Mouse (Mus musculus): ENCODE results near the gene Tbrg1. TPM values are rescaled to one million over a fixed set of nuclear protein-coding genes. Genes with fewer than 3 reads are reported as not detected.

The Tbrg1 gene
- polyA plus RNA-seq, 1 experiment from 2014 or later: 142 TPM

DNA sequence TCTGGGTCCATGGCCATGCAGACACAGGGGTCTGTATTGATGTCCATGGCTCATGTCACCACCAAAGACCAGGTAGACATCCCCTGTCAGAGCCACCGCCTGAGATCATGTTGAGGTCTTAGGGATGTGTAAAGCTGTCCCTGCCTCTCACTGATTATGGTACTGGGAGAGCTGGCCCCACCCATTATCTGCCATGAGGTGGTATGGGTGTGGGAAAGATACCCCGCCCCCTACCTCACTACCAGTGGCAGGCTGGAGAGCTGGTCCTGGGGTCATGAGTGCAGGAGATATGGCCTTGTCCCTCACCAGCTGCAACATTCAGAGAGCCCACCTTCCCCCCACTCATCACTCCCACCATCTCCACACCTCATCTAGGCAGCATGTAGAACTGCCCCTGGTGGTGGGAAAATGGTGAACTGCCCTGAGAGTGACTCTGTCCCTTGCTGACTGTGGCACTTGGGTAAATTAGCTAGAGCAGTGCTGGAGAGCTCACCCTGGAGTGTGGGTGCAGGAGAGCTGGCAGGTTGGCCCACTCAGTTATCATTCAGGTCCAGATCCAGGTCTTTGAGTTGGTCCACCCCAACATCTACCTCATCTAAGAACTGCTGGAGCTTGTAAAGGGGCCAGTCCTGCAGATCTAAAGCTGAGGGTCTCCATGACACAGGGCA lies 56.4 kb downstream of the Tbrg1 start:
- Histone ChIP-seq H3K27me3 (ENCODE audit: low read depth, poor library complexity, severe bottlenecking) (no peaks in the 10 kb centered on the region), H3K9me3 (replicated peaks) (no peaks in the 10 kb centered on the region), H3K4me3 (no peak overlapping the region), H3K4me1 (no peaks in the 10 kb centered on the region), H3K36me3 (no peaks in the 10 kb centered on the region), H3K27ac (replicated peaks) (no peak overlapping the region)
- 91% methylated on average over 2 of the region's 2 CpGs for WGBS
- no peak for DNase-seq (ENCODE audit: low spot score)

Other genes with a start within 250 kb of the Tbrg1 start
- gene Robo3, start 224.1 kb downstream of the Tbrg1 start, polyA plus RNA-seq (2016; fragmentation: Nextera tagmentation; extraction: Ambion mirVana): 13.1 and 36.6 TPM in 2 replicates
- gene Msantd2, start 168.0 kb downstream of the Tbrg1 start, polyA plus RNA-seq (2016; fragmentation: Nextera tagmentation; extraction: Ambion mirVana): 33.0 and 33.6 TPM in 2 replicates
- 28.6 and 31.5 TPM in 2 replicates for gene Esam, start 129.2 kb downstream of the Tbrg1 start, polyA plus RNA-seq (2016; fragmentation: Nextera tagmentation; extraction: Ambion mirVana)
- 0.39 and 0.66 TPM in 2 replicates for gene Vsig2, start 118.1 kb downstream of the Tbrg1 start, polyA plus RNA-seq (2016; fragmentation: Nextera tagmentation; extraction: Ambion mirVana)
- gene Nrgn, start 104.4 kb downstream of the Tbrg1 start, polyA plus RNA-seq (2016; fragmentation: Nextera tagmentation; extraction: Ambion mirVana): 1.1 and 1.3 TPM in 2 replicates
- gene Siae, start 101.6 kb downstream of the Tbrg1 start, polyA plus RNA-seq (2016; fragmentation: Nextera tagmentation; extraction: Ambion mirVana): 6.5 and 7.0 TPM in 2 replicates
- gene Spa17, start 43.6 kb downstream of the Tbrg1 start, polyA plus RNA-seq (2016; fragmentation: Nextera tagmentation; extraction: Ambion mirVana): 13.5 and 13.9 TPM in 2 replicates
- 0.17 and 0.22 TPM in 2 replicates for gene Panx3, start 11.9 kb upstream of the Tbrg1 start, polyA plus RNA-seq (2016; fragmentation: Nextera tagmentation; extraction: Ambion mirVana)
- gene Olfr160, start 58.9 kb upstream of the Tbrg1 start, polyA plus RNA-seq (2016; fragmentation: Nextera tagmentation; extraction: Ambion mirVana): not detected in 2 replicates
- gene Olfr874, start 87.8 kb upstream of the Tbrg1 start, polyA plus RNA-seq (2016; fragmentation: Nextera tagmentation; extraction: Ambion mirVana): not detected in 2 replicates
- gene Olfr875, start 114.5 kb upstream of the Tbrg1 start, polyA plus RNA-seq (2016; fragmentation: Nextera tagmentation; extraction: Ambion mirVana): not detected in 2 replicates
- gene Olfr876, start 145.7 kb upstream of the Tbrg1 start, polyA plus RNA-seq (2016; fragmentation: Nextera tagmentation; extraction: Ambion mirVana): not detected in 2 replicates
- not detected in 2 replicates for gene Olfr877, start 197.0 kb upstream of the Tbrg1 start, polyA plus RNA-seq (2016; fragmentation: Nextera tagmentation; extraction: Ambion mirVana)
- not detected in 2 replicates for gene Olfr145, start 239.4 kb upstream of the Tbrg1 start, polyA plus RNA-seq (2016; fragmentation: Nextera tagmentation; extraction: Ambion mirVana)